Mouse (Mus musculus) 3T3-L1 (cell line): ENCODE measurements around the gene Kcnn3.
A peak's percentile ranks its signal among the peaks of the same experiment; 100 is the strongest.

ENCODE experiments used
- DNase-seq: peaks from one replicate; pipeline ENCODE4 v3.0.0-alpha.2; 2015; ENCODE audit warnings: low read depth, low spot score

Gene Kcnn3

GRCm38 (mm10) chr3:89664808-89665207, 144.8 kb downstream of the Kcnn3 start:
- DNase-seq = no peak

GRCm38 (mm10) chr3:89667131-89667530, 147.2 kb downstream of the Kcnn3 start:
- no peak for DNase-seq

- DNase-seq = no peak
Measured at GRCm38 (mm10) chr3:89671334-89671733, 151.4 kb downstream of the Kcnn3 start.

GRCm38 (mm10) chr3:89672573-89673317, 152.8 kb downstream of the Kcnn3 start:
- DNase-seq = no peak

- DNase-seq = no peak
Measured at GRCm38 (mm10) chr3:89677617-89678016, 157.7 kb downstream of the Kcnn3 start.

GRCm38 (mm10) chr3:89686031-89686430, 166.1 kb downstream of the Kcnn3 start:
- peak; percentile 83 for DNase-seq

GRCm38 (mm10) chr3:89688694-89689581, 169.0 kb downstream of the Kcnn3 start:
- DNase-seq = peak; percentile 90

GRCm38 (mm10) chr3:89691776-89692175, 171.8 kb downstream of the Kcnn3 start:
- DNase-seq = peak; percentile 12

- DNase-seq = no peak
Measured at GRCm38 (mm10) chr3:89696152-89696821, 176.3 kb downstream of the Kcnn3 start.

GRCm38 (mm10) chr3:89698958-89699357, 179.0 kb downstream of the Kcnn3 start:
- DNase-seq = no peak

- no peak for DNase-seq
Measured at GRCm38 (mm10) chr3:89700461-89700860, 180.5 kb downstream of the Kcnn3 start.

GRCm38 (mm10) chr3:89703596-89703995, 183.6 kb downstream of the Kcnn3 start:
- peak; percentile 78 for DNase-seq

- DNase-seq = no peak
Measured at GRCm38 (mm10) chr3:89704064-89704463, 184.1 kb downstream of the Kcnn3 start.

GRCm38 (mm10) chr3:89714359-89715206, 194.6 kb downstream of the Kcnn3 start, which contains the start of gene Adar:
TSS of gene Adar (plus strand) at chr3:89715022.
- DNase-seq = peak; percentile 94

GRCm38 (mm10) chr3:89715207-89715966, 195.4 kb downstream of the Kcnn3 start:
- DNase-seq = peak; percentile 43

- DNase-seq = no peak
Measured at GRCm38 (mm10) chr3:89715967-89716256, 195.9 kb downstream of the Kcnn3 start.

- no peak for DNase-seq
Measured at GRCm38 (mm10) chr3:89722032-89722431, 202.1 kb downstream of the Kcnn3 start.

- DNase-seq = no peak
Measured at GRCm38 (mm10) chr3:89723400-89724084, 203.6 kb downstream of the Kcnn3 start.
